Mouse (Mus musculus): ENCODE data around the gene Zfp59.
"Not testable (repeated sequence)": the region's sequence is repeated elsewhere in the genome, so short reads cannot be mapped to it uniquely, and the experiment has no call there.

Zfp59 gene

DNA sequence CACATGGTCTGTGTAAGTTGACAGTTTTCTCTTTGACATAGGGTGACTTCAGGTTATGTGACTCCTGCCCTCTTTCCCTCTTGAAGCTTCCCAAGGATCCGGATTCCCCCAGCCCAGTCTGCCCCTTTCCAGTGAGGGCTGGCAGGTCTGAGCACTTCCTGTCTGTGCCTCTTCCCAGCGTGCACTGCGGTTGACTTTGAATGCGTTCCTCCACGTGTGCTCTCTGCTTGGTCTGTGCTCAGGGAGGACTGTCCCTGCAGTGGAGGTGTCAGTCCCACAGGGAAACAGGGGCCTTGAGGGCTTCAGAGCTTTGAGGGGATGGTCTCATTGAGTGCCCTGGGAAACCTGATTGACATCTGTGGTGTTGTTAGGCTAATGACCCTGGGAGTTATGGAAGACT, 24.2 kb downstream of the Zfp59 start:
- DNase-seq (ENCODE audit: low spot score in 2 of 2) = not testable (repeated sequence)

DNA sequence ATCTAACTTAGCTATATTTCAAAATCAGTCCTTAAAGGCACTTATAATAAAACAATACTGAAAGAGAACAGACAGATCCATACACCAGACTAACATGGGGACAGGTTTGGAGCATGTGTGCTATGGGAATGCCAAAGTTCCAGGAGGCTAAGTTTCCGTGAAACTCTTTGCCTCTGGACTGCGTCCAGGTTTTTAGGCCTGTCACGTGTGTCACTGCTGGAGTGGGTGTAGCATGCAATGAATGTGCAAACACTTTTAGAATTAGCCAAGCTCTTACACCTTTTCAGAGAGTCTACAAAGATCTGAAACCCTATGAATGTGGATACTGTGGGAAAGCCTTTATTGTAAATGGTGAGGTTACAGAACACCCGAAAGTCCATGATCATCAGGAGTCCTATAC, 43.3 kb downstream of the Zfp59 start:
- no peak for DNase-seq (ENCODE audit: low spot score in 2 of 2)

DNA sequence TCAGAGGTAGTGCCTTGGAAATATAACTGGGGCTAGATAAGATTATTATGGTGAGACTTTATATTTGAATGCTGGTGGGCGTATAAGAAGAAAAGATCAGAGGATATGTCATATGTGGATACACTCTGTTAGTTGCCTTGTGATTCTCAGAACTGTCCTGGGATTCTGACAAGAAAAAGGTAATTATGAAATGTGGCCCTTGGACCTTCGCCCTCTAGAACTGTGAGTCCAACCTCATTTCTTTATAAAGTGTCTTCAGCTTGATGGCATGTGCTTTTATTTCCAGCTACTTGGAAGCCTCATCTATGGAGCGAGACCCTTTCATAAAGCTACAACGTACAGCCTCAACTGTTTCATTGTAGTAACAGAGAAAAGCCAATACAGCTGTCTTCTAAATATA, 62.2 kb downstream of the Zfp59 start:
- DNase-seq (ENCODE audit: low spot score in 2 of 2) = no peak

DNA sequence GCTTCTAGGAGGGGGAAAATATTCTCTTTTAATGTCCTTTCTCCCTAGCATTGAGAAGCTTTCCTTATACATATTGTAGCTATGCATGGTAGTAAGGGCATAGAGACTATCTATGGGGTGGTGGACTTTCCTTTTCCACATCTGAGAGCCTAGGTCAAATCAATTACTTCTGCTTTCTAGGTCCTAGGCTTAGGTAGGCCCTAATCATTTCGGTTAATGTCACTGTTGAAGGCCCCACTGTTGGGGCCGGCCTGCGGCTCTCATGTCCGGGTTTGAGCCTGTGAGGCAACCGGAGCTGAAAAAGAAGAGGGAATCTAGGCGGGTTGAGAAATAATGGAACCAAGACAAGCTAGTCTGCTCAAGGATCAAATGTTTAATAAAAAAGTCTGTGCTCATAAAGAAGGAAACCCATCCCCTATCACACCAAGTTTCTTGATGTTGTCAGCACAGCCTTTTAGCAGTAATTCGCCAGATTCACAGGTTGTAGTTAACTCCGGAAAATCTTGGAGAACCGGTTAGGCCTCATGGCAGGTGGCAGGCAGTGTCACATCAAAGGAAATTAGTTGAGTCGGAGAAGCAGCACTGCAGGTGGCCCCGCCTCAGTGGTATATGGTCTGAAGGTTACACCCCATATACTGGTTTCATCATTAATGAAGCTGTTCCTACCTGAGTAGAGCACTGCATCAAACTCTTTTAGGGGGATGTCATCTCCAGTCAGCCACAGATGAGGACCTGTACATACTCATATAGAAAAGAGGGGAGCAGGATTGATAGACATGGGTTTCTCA, 66.8 kb downstream of the Zfp59 start:
- DNase-seq (ENCODE audit: low spot score in 2 of 2) = no peak

Data from frontal cortex, postnatal 14 days (tissue).